Mouse (Mus musculus) forebrain, embryonic 10.5 days (tissue): ENCODE measurements around the gene Lrrfip1. TPM values are rescaled to one million over a fixed set of nuclear protein-coding genes. Genes with fewer than 3 reads are reported as not detected.

Experiments
- DNase-seq: peaks from one replicate; pipeline ENCODE4 v3.0.0-alpha.2; 2017; ENCODE audit warnings: low spot score; ENCODE audit errors: extremely low spot score
- H3K27ac ChIP-seq: fragments of 300-500 bp; sonication (generic); 2 replicates; pipeline ENCODE4 v1.5.1; 2016; ENCODE audit warnings: mild to moderate bottlenecking
- H3K27me3 ChIP-seq: fragments of 300-500 bp; sonication (generic); 2 replicates; pipeline ENCODE4 v1.6.1; 2016; ENCODE audit warnings: mild to moderate bottlenecking; ENCODE audit not compliant: poor library complexity, severe bottlenecking
- H3K36me3 ChIP-seq: fragments of 300-500 bp; sonication (generic); replicated peaks from 2 replicates; pipeline ENCODE4 v1.6.1; 2016; ENCODE audit warnings: mild to moderate bottlenecking, moderate library complexity
- H3K4me1 ChIP-seq: fragments of 300-500 bp; sonication (generic); 2 replicates; pipeline ENCODE4 v1.6.1; 2016
- H3K4me3 ChIP-seq: fragments of 300-500 bp; sonication (generic); 2 replicates; pipeline ENCODE4 v1.5.1; 2016; ENCODE audit warnings: mild to moderate bottlenecking, moderate library complexity
- H3K9me3 ChIP-seq: fragments of 300-500 bp; sonication (generic); 2 replicates; pipeline ENCODE4 v1.6.1; 2016; ENCODE audit warnings: mild to moderate bottlenecking, moderate library complexity
- WGBS: fragments of 180-500 bp; shearing (Covaris S2); methylation state at CpG from one replicate; pipeline ENCODE4 v1.1.7; 2016; 5-methylcytosine and 5-hydroxymethylcytosine counted together
- polyA plus RNA-seq: library from polyadenylated mRNA; unstranded; fragments of >200 nt; fragmentation: Nextera tagmentation; extraction: Ambion mirVana; gene quantifications from 2 replicates; pipeline ENCODE4 v1.2.1, GENCODE M21; 2016

Lrrfip1 gene
- polyA plus RNA-seq: 25.1 and 26.4 TPM in 2 replicates

DNA sequence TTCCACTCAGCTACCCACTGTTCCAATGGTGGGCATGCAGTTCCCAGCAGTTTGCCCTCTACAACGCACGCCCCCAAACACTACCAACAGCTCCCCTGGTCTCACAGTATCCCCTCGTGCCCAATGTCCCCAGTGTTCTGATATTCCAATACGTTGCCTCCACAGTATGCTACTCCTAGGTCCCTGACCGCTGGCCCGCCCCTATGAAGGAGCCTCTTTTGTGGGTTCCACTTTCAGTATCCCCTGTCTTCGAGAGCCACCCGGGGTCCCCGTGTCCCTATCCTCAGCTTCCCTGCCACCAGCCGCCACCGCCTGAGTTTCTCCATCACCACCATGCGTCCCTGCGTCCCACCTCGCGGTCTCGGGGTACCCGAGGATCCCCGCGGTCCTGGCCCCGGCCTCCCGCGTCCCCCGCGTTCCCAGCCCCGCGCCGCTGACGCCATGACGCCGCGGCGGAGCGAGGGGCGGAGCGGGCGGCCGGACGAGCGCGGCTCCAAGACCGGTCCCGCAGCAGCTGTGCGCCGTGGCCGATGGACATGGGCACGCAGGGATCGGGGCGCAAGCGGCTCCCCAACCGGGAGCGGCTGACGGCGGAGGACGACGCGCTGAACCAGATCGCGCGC, at the start of gene Lrrfip1:
TSS of gene Lrrfip1 (plus strand) at position 470 of the 623 bp plus-strand sequence.
- H3K27me3 ChIP-seq: peaks cover 19% of the 10 kb centered on the region
- H3K4me1 ChIP-seq: peaks cover 38% of the 10 kb centered on the region
- H3K27ac ChIP-seq: peak within 1 kb of the TSS; percentile 84
- DNase-seq: peak; percentile 49
- 0 out of 2 replicates have a peak, but pooled peaks cover 2% of the 10 kb centered on the region for H3K36me3 ChIP-seq
- H3K9me3 ChIP-seq: peaks cover 8% of the 10 kb centered on the region; the same call in 1 of the 2 replicates
- WGBS: 2% methylated on average over 59 of the region's 59 CpGs
- peak within 1 kb of the TSS; percentile 73 for H3K4me3 ChIP-seq

DNA sequence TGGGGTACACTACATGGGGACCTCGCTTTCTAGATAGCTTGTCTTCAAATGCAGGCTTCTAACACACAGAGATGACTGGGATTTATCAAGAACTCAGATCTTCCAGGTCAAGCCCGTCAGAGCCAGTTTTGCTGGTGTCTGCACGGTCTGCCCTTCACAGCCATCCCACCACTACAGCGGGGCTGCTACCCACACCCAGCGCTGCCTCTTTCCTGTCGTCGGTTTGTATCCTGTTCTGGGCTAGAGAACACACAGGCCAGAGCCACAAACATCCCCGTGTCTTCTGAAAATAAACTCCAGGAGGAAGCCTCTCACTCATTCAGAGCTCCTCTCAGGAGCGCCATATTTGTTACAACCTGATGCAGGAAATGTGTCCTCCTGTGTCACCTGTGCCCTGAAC, 49.2 kb upstream of the Lrrfip1 start:
- Histone ChIP-seq H3K4me3 (no peak overlapping the region), H3K27ac (no peak overlapping the region), H3K27me3 (no peaks in the 10 kb centered on the region), H3K36me3 (no peaks in the 10 kb centered on the region), H3K4me1 (no peaks in the 10 kb centered on the region), H3K9me3 (no peaks in the 10 kb centered on the region)
- 76% methylated on average over 9 of the region's 9 CpGs for WGBS
- DNase-seq: no peak

DNA sequence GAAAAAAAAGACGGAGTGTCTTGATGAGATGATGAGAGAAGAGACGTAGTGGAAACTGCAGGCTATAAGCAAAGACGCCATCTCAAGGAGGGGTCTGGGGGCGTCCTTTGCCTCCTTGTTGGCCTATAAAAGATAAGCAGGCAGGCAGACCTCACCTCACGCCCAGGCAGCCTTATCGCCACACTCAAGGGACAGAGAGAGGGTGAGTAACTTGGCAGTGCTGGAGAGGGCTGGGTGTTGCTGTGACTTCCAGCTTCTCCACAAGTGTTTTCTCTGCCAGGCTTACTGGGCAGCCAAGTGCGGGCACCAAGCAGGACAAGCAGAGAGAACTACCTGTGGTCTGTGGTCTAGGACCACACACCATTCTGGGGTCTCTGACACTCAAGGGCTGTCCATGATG, 46.9 kb upstream of the Lrrfip1 start:
- 87% methylated on average over 7 of the region's 7 CpGs for whole genome bisulfite sequencing
- Histone ChIP-seq H3K4me1 (no peaks in the 10 kb centered on the region), H3K9me3 (no peaks in the 10 kb centered on the region), H3K27ac (no peak overlapping the region), H3K4me3 (no peak overlapping the region), H3K27me3 (no peaks in the 10 kb centered on the region), H3K36me3 (no peaks in the 10 kb centered on the region)
- DNase-seq: no peak

DNA sequence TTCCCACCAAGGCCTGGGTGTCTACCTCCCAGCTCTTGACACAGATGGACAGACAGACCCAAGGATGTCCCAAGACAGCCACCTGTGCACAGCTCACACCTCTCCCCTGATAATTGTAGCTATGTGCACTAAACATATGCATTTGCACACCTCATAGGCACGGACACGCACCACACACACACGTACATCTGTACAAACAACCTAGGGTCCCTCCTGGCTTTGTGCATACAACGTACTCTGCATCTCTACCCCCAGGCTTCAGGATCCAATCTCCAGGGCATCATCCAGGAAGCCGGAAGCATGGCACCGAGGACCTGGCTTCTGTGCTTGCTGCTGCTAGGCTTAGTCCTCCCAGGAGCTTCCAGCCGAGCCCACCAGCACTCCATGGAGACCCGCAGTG, 45.7 kb upstream of the Lrrfip1 start, which contains the start of gene Prlh:
TSS of gene Prlh (plus strand) at position 301 of the 400 bp plus-strand sequence.
- DNase-seq: no peak
- H3K27ac ChIP-seq: no peak within 1 kb of the TSS
- 85% methylated on average over 8 of the region's 8 CpGs for WGBS
- H3K9me3 ChIP-seq: no peaks in the 10 kb centered on the region
- H3K36me3 ChIP-seq: no peaks in the 10 kb centered on the region
- no peaks in the 10 kb centered on the region for H3K4me1 ChIP-seq
- H3K27me3 ChIP-seq: 0 out of 2 replicates have a peak, but pooled peaks cover under 1% of the 10 kb centered on the region
- no peak within 1 kb of the TSS for H3K4me3 ChIP-seq

DNA sequence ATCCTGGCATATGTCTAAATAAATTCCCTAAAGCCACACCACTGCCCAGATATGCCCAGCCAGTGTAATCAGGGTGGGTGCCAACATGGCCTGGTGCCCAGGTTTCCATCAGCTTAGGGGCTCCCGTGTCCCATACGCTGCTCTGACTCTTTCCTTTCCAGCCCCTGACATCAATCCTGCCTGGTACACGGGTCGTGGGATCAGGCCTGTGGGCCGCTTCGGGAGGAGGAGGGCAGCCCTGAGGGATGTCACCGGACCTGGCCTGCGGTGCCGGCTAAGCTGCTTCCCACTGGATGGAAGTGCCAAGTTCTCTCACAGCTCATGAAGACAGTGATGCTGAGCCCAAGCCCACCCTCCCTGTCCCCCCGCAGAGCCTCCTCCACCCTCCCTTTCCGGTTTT, 44.8 kb upstream of the Lrrfip1 start:
- no peaks in the 10 kb centered on the region for H3K9me3 ChIP-seq
- H3K4me3 ChIP-seq: no peak overlapping the region
- no peak for DNase-seq
- H3K27ac ChIP-seq: no peak overlapping the region
- H3K36me3 ChIP-seq: no peaks in the 10 kb centered on the region
- H3K4me1 ChIP-seq: no peaks in the 10 kb centered on the region; the same call in 1 of the 2 replicates
- peaks cover 9% of the 10 kb centered on the region; the same call in 1 of the 2 replicates for H3K27me3 ChIP-seq
- 83% methylated on average over 11 of the region's 11 CpGs for WGBS

DNA sequence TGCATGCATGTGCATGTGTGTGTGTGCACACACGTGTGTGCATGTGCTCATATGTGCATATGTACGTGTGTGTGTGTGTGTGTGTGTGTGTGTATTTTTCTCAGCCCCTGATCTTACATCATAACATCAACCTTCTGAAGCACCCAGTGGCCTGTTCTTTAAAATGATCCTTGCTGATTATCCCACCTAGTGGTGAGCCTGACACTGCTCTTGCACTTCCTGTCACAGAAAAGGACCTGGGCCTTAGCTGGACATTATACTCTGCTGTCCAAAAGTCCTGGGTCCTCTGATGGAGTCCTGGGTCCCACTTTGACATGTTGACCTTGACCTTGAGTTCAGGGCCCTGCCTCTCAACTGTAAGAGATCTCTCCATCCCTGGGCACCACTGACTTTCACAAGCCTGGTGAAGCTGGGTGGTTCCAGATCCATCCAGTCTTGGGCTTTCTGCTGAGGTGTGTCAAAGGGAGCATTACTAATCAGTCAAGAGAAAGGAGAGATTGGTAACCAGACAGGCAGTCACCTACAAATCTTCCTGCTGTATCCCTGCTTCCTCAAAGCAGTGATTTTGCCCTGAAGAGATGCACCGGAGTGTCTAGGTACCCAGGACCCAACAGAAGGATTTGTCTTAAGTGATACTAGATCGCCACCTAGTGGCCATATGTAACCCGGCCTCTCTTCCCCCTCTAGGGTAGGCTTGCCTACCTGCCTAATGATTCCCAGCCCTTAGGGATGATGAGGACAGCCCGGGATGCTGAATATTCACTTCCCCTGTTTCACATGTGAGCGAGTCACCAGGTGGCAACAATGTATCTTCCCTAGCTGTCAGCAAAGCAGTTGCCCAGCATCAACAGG, 42.1 kb upstream of the Lrrfip1 start:
- 33% methylated on average over 7 of the region's 7 CpGs for WGBS

DNA sequence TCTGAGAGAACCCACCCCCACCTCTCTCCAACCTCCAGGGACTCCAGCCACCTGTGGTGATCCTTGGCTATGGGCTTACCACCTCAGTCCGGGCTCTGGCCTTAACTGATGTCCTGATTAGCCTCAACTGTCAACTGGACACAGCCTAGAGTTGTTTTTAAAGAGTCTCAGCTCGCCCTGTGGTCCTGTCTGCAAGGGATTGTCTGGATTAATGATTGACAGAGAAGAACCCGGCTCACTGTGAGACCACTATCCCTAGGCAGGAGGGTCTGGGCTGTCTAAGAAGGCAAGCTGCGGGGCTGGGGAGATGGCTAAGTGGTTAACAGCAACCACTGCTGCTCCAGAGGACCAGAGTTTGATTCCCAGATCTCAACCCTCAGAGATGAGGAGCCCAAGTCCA, 36.0 kb upstream of the Lrrfip1 start:
- peaks cover 13% of the 10 kb centered on the region; the same call in 1 of the 2 replicates for H3K27me3 ChIP-seq
- no peak overlapping the region for H3K4me3 ChIP-seq
- peaks cover 9% of the 10 kb centered on the region for H3K4me1 ChIP-seq
- H3K36me3 ChIP-seq: no peaks in the 10 kb centered on the region
- WGBS: 45% methylated on average over 4 of the region's 4 CpGs
- DNase-seq: no peak
- H3K27ac ChIP-seq: no peak overlapping the region
- H3K9me3 ChIP-seq: no peaks in the 10 kb centered on the region

More for the DNA sequence above, 42.1 kb upstream of the Lrrfip1 start:
- no peaks in the 10 kb centered on the region; the same call in 1 of the 2 replicates for H3K4me1 ChIP-seq
- no peaks in the 10 kb centered on the region for H3K36me3 ChIP-seq
- DNase-seq: peak; percentile 58
- peaks cover 13% of the 10 kb centered on the region; the same call in 1 of the 2 replicates for H3K27me3 ChIP-seq
- H3K9me3 ChIP-seq: no peaks in the 10 kb centered on the region
- no peak overlapping the region for H3K4me3 ChIP-seq
- H3K27ac ChIP-seq: no peak overlapping the region

DNA sequence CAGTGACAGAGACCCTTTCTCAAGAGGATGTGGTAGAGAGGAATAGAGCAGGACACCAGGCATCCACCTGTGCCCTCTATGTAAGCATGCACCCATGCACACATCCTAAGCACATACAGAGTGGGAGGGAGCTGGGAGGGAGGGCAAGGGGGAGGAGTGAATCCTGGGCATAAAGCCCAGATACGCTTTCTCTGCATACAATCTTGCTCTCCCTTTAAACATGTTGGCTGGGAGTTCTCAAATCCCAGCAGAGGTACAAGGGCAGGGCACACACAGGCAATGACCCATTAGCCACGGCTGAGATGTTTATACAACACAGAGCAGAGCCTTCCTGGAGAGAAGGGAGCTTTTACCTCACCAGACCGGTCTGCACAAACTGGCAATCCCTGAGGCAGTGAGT, 35.5 kb upstream of the Lrrfip1 start:
- Histone ChIP-seq H3K36me3 (no peaks in the 10 kb centered on the region), H3K27me3 (peaks cover 10% of the 10 kb centered on the region; the same call in 1 of the 2 replicates), H3K27ac (0 out of 2 replicates have a peak overlapping the region, but pooled peaks have one; percentile 20), H3K4me1 (peaks cover 9% of the 10 kb centered on the region), H3K4me3 (no peak overlapping the region), H3K9me3 (no peaks in the 10 kb centered on the region)
- DNase-seq: no peak
- 56% methylated on average over 3 of the region's 3 CpGs for WGBS

DNA sequence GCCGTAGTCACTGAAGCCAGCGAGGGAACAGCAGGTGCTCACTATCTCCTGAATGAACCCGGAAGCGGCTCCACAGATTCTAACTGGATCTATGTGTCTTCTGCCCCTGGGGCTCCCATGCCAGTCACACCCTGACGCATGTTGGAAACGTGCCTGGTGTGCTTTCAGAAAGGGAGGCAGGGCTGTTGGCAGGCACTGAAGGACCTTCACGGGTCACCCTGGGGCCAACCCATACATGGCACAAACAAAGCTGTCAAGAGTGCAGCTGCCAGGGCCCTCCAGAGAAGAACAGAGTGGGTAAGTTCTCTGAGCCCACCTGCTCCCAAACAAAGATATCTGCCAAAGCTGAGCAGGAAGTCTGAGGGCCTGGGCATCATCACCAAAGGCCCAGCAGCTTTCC, 31.0 kb upstream of the Lrrfip1 start:
- Histone ChIP-seq H3K4me1 (peaks cover 22% of the 10 kb centered on the region), H3K9me3 (no peaks in the 10 kb centered on the region), H3K4me3 (no peak overlapping the region), H3K36me3 (no peaks in the 10 kb centered on the region), H3K27me3 (peaks cover 20% of the 10 kb centered on the region), H3K27ac (no peak overlapping the region)
- DNase-seq: no peak
- WGBS: 87% methylated on average over 7 of the region's 7 CpGs

DNA sequence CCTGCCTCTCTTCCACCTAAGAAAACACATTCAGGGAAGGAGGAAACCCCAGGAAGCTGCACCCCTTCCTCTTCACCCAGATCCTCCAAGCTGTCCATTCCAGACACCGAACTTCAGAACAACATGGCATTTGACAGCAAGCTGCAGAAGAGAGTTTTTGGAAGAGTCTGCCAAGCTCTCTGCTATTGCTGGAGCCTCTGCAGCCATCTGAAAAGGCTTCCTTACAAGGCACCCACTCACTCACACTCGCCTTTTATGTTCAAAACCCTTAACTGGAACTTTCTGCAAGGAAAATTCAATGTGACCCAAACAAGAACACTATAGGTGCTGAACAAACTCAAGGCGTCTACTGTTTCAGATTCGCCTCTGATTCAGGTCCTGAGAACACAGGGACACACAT, 29.9 kb upstream of the Lrrfip1 start:
- DNase-seq: no peak
- Histone ChIP-seq H3K4me1 (peaks cover 24% of the 10 kb centered on the region), H3K4me3 (no peak overlapping the region), H3K27me3 (peaks cover 26% of the 10 kb centered on the region), H3K27ac (no peak overlapping the region), H3K36me3 (no peaks in the 10 kb centered on the region), H3K9me3 (no peaks in the 10 kb centered on the region)
- 81% methylated on average over 4 of the region's 4 CpGs for WGBS

DNA sequence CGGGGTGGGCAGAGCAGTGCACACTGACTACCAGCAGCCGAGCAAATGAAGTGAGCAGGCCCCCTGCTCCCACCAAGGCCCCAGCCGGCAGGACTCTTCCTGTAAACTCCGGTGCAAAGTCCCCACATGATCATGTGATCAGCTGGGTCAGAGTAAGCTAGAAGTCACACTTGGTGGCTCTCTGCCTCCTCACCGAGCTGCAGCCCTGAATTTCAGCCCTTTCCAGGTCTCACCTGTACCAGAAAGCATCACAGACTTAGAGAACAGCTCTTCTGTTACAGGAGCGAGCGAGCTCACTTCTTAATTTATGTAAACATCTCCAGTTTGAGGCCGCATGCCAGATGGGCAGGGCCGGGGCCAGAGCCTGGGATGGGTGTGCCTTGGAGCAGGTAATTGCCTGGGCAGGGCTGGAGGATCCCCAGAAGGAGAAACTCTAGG, 29.2 kb upstream of the Lrrfip1 start, which contains the start of gene Rab17:
TSS of gene Rab17 (minus strand) at position 315 of the 438 bp plus-strand sequence.
- Histone ChIP-seq H3K9me3 (no peaks in the 10 kb centered on the region), H3K4me3 (no peak within 1 kb of the TSS), H3K27me3 (peaks cover 26% of the 10 kb centered on the region), H3K36me3 (no peaks in the 10 kb centered on the region), H3K27ac (no peak within 1 kb of the TSS), H3K4me1 (peaks cover 31% of the 10 kb centered on the region)
- no peak for DNase-seq
- 44% methylated on average over 9 of the region's 9 CpGs for WGBS

DNA sequence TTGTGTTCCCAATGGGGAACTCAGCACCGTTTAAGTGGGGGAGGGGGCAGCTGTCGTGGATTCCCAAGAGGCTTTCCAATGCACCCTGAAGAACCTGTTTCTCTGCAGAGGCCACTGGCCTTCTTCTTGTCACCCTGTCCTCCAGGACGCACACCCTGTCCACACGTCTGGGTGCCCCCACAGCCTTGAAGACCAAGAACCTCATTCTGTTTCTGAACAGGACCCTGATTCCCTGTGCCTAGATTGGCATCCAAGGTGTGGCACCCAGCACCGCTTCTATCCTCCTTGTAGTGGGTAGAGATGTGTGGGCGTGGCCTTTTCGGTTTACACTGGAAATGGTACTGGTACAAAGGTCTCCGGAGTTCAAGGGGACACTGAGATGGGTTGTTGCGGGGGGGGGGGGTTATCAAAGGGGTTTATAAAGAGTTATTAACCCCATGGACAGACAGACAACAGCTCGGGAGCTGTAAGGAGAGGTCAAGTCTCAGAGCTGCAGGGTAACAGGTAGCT, 28.6 kb upstream of the Lrrfip1 start:
- no peak for DNase-seq
- peaks cover 37% of the 10 kb centered on the region for H3K4me1 ChIP-seq
- H3K4me3 ChIP-seq: no peak overlapping the region
- peaks cover 26% of the 10 kb centered on the region for H3K27me3 ChIP-seq
- no peaks in the 10 kb centered on the region for H3K9me3 ChIP-seq
- H3K36me3 ChIP-seq: no peaks in the 10 kb centered on the region
- WGBS: 79% methylated on average over 10 of the region's 10 CpGs
- no peak overlapping the region for H3K27ac ChIP-seq
